Mouse (Mus musculus) heart, embryonic 11.5 days (tissue): Measurements from ENCODE around the gene Gm3336. TPM values are rescaled to one million over a fixed set of nuclear protein-coding genes. Genes with fewer than 3 reads are reported as not detected.
A peak's percentile ranks its signal among the peaks of the same experiment; 100 is the strongest.

Source experiments
- ATAC-seq: fragments of 200-750 bp; cut with Nextera tagmentation; replicated peaks from 2 replicates; pipeline ENCODE4 v1.8.0; 2017; ENCODE audit warnings: moderate library complexity; ENCODE audit not compliant: insufficient number of reproducible peaks, low FRiP score, low TSS enrichment
- H3K27ac ChIP-seq: fragments of 300-500 bp; sonication (generic); 2 replicates; pipeline ENCODE4 v1.5.1; 2014; ENCODE audit warnings: mild to moderate bottlenecking, low read depth, low read length
- H3K27me3 ChIP-seq: fragments of 300-500 bp; sonication (generic); 2 replicates; pipeline ENCODE4 v1.6.1; 2014; ENCODE audit warnings: mild to moderate bottlenecking, low read length, mixed read lengths; ENCODE audit not compliant: control insufficient read depth, insufficient read depth
- H3K36me3 ChIP-seq: fragments of 300-500 bp; sonication (generic); 2 replicates; pipeline ENCODE4 v1.6.1; 2014; ENCODE audit warnings: mild to moderate bottlenecking, low read length, moderate library complexity, mixed read lengths; ENCODE audit not compliant: control insufficient read depth, insufficient read depth
- H3K4me1 ChIP-seq: fragments of 300-500 bp; sonication (generic); 2 replicates; pipeline ENCODE4 v1.6.1; 2014; ENCODE audit warnings: low read length; ENCODE audit not compliant: control insufficient read depth, insufficient read depth
- H3K4me2 ChIP-seq: fragments of 300-500 bp; sonication (generic); 2 replicates; pipeline ENCODE4 v1.6.1; 2014; ENCODE audit warnings: mild to moderate bottlenecking, moderate library complexity
- H3K4me3 ChIP-seq: fragments of 300-500 bp; sonication (generic); 2 replicates; pipeline ENCODE4 v1.5.1; 2014; ENCODE audit warnings: low read depth, low read length
- H3K9ac ChIP-seq: fragments of 300-500 bp; sonication (generic); 2 replicates; pipeline ENCODE4 v1.6.1; 2014; ENCODE audit warnings: mild to moderate bottlenecking, low read depth, low read length, moderate library complexity
- H3K9me3 ChIP-seq: fragments of 300-500 bp; sonication (generic); replicated peaks from 2 replicates; pipeline ENCODE4 v1.6.1; 2016; ENCODE audit warnings: low read length; ENCODE audit not compliant: control insufficient read depth
- WGBS: fragments of 180-500 bp; shearing (Covaris S2); extraction: QIAGEN DNeasy Blood & Tissue Kit; methylation state at CpG from one replicate; pipeline ENCODE4 v1.1.7; 2014; ENCODE audit not compliant: insufficient replicate concordance; 5-methylcytosine and 5-hydroxymethylcytosine counted together
- polyA plus RNA-seq: library from polyadenylated mRNA; unstranded; fragments of >200 nt; fragmentation: Nextera tagmentation; extraction: Ambion mirVana; gene quantifications from 2 replicates; pipeline ENCODE4 v1.2.1, GENCODE M21; 2014

Gene Gm3336
- polyA plus RNA-seq, 1 experiment from 2014 or later: not detected

- no peaks in the 10 kb centered on the region for H3K9me3 ChIP-seq
- no peak for ATAC-seq
- H3K4me2 ChIP-seq: no peak overlapping the region
- 77% methylated on average over 5 of the region's 5 CpGs for WGBS
- H3K36me3 ChIP-seq: no peaks in the 10 kb centered on the region
- peaks cover 9% of the 10 kb centered on the region for H3K4me1 ChIP-seq
- H3K27me3 ChIP-seq: no peaks in the 10 kb centered on the region
- no peak overlapping the region for H3K27ac ChIP-seq
- 0 out of 2 replicates have a peak overlapping the region, but pooled peaks have one; percentile 28 for H3K9ac ChIP-seq
- H3K4me3 ChIP-seq: no peak overlapping the region
Observed at GRCm38 (mm10) chr8:70689892-70690390, 28.4 kb upstream of the Gm3336 start.

- H3K27me3 ChIP-seq: no peaks in the 10 kb centered on the region
- H3K4me3 ChIP-seq: peak overlapping the region; percentile 27; the same call in 1 of the 2 replicates
- H3K36me3 ChIP-seq: no peaks in the 10 kb centered on the region
- peak overlapping the region; percentile 70 for H3K4me2 ChIP-seq
- peak overlapping the region; percentile 57; the same call in 1 of the 2 replicates for H3K27ac ChIP-seq
- peak overlapping the region; percentile 70 for H3K9ac ChIP-seq
- H3K4me1 ChIP-seq: peaks cover 22% of the 10 kb centered on the region
- ATAC-seq: no peak
- 65% methylated on average over 4 of the region's 4 CpGs for WGBS
- H3K9me3 ChIP-seq: no peaks in the 10 kb centered on the region
Observed at GRCm38 (mm10) chr8:70691230-70691629, 27.1 kb upstream of the Gm3336 start.

GRCm38 (mm10) chr8:70691727-70692231 is 26.6 kb upstream of the Gm3336 start:
- Histone ChIP-seq H3K9ac (peak overlapping the region; percentile 70), H3K9me3 (no peaks in the 10 kb centered on the region), H3K27me3 (no peaks in the 10 kb centered on the region), H3K4me1 (peaks cover 26% of the 10 kb centered on the region), H3K27ac (peak overlapping the region; percentile 66), H3K36me3 (no peaks in the 10 kb centered on the region), H3K4me3 (peak overlapping the region; percentile 27), H3K4me2 (peak overlapping the region; percentile 70)
- peak; percentile 27; the same call in 1 of the 2 replicates for ATAC-seq
- WGBS: 2% methylated on average over 17 of the region's 20 CpGs

- Histone ChIP-seq H3K9me3 (no peaks in the 10 kb centered on the region), H3K27ac (no peak overlapping the region), H3K4me2 (no peak overlapping the region), H3K27me3 (no peaks in the 10 kb centered on the region), H3K4me3 (no peak overlapping the region), H3K36me3 (no peaks in the 10 kb centered on the region), H3K9ac (no peak overlapping the region), H3K4me1 (peaks cover 41% of the 10 kb centered on the region)
- no peak for ATAC-seq
- WGBS: 61% methylated on average over 5 of the region's 5 CpGs
Observed at GRCm38 (mm10) chr8:70693636-70694035, 24.7 kb upstream of the Gm3336 start.

- peak overlapping the region; percentile 57 for H3K4me2 ChIP-seq
- no peaks in the 10 kb centered on the region for H3K36me3 ChIP-seq
- H3K9ac ChIP-seq: peak overlapping the region; percentile 100
- WGBS: 33% methylated on average over 29 of the region's 32 CpGs
- H3K4me3 ChIP-seq: no peak overlapping the region
- no peak for ATAC-seq
- H3K27me3 ChIP-seq: no peaks in the 10 kb centered on the region
- H3K9me3 ChIP-seq: no peaks in the 10 kb centered on the region
- peaks cover 41% of the 10 kb centered on the region for H3K4me1 ChIP-seq
- peak overlapping the region; percentile 99 for H3K27ac ChIP-seq
Observed at GRCm38 (mm10) chr8:70695318-70696018, 22.9 kb upstream of the Gm3336 start.

GRCm38 (mm10) chr8:70696019-70696885 is 22.1 kb upstream of the Gm3336 start:
- H3K27ac ChIP-seq: peak overlapping the region; percentile 99
- WGBS: 4% methylated on average over 31 of the region's 31 CpGs
- peak overlapping the region; percentile 57 for H3K4me2 ChIP-seq
- peak overlapping the region; percentile 16 for H3K4me3 ChIP-seq
- H3K36me3 ChIP-seq: no peaks in the 10 kb centered on the region
- H3K9me3 ChIP-seq: no peaks in the 10 kb centered on the region
- H3K9ac ChIP-seq: peak overlapping the region; percentile 100
- ATAC-seq: 0 out of 2 replicates have a peak, but pooled peaks have one; percentile 36
- H3K27me3 ChIP-seq: no peaks in the 10 kb centered on the region
- H3K4me1 ChIP-seq: peaks cover 46% of the 10 kb centered on the region

GRCm38 (mm10) chr8:70696946-70697345 is 21.4 kb upstream of the Gm3336 start:
- ATAC-seq: no peak
- peak overlapping the region; percentile 99 for H3K27ac ChIP-seq
- no peaks in the 10 kb centered on the region for H3K9me3 ChIP-seq
- peak overlapping the region; percentile 16 for H3K4me3 ChIP-seq
- no peaks in the 10 kb centered on the region for H3K27me3 ChIP-seq
- H3K4me2 ChIP-seq: peak overlapping the region; percentile 57
- WGBS: 37% methylated on average over 4 of the region's 4 CpGs
- peak overlapping the region; percentile 100 for H3K9ac ChIP-seq
- peaks cover 45% of the 10 kb centered on the region for H3K4me1 ChIP-seq
- no peaks in the 10 kb centered on the region for H3K36me3 ChIP-seq
